Mouse (Mus musculus): ENCODE measurements around the gene Tmem253. TPM values are rescaled to one million over a fixed set of nuclear protein-coding genes. Genes with fewer than 3 reads are reported as not detected.

The Tmem253 gene
- polyA plus RNA-seq, 1 experiment from 2014 or later = 1.6 TPM

DNA sequence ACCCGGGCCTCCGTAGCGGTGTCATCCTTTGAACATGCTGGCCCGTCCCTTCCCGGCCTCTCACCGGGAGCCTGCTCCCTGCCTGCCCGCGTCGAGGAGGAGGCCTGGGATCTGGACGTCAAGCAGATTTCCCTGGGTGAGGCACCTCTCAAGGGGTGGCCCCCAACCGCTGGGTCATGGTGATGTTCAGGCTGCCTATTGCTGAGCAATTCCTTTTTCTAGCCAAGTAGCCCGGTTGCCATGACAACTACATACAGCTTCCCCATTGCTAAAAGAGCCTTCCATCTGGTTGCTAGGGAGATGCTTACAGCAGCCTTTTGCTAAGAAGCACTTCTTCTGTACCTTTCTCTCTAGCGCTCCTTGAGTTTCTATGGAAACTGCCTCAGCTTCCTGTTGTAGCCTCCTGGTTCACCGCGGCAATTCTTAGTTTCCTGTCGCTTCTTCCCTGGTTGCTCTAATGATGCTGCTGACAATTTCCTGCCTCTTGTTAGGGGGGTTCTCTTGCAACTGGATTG, 11.4 kb upstream of the Tmem253 start:
- Histone ChIP-seq H3K9me3 (ENCODE audit: control insufficient read depth, low read length) (no peaks in the 10 kb centered on the region), H3K9ac (ENCODE audit: low read depth, low read length) (no peak overlapping the region), H3K4me3 (ENCODE audit: low read depth, low read length) (no peak overlapping the region), H3K4me2 (replicated peaks; ENCODE audit: low read depth, low read length) (no peak overlapping the region), H3K27ac (ENCODE audit: low read depth, low read length) (peak overlapping the region; percentile 65), H3K4me1 (replicated peaks; ENCODE audit: control insufficient read depth, insufficient read depth, low read length) (peaks cover 22% of the 10 kb centered on the region), H3K27me3 (ENCODE audit: control insufficient read depth, insufficient read depth, low read length) (no peaks in the 10 kb centered on the region), H3K36me3 (ENCODE audit: control insufficient read depth, insufficient read depth, low read length) (peaks cover 18% of the 10 kb centered on the region)
- DNase-seq (ENCODE audit: low spot score) (peak; percentile 81), ATAC-seq (ENCODE audit: low FRiP score) (peak; percentile 74)
- WGBS = 13% methylated on average over 16 of the region's 16 CpGs

DNA sequence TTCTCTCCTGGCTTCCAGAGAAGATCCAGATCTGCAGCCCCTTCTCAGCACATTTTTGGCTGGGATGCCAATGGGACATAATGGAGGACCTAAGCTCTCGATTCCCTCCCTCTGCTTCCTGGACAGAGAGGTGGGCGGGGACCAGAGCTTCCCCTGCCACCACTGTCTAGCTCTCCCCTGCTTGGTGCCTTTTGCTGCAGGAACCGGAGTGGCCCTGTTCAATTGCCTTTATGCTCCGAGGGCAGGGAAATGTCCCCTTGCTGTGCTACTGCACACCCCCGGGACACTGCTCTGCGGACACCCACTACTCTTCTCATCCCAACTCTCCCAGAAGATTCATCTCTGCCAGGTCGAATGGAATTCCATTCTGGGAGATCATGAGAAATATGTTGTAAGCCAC, 10.3 kb upstream of the Tmem253 start:
- Histone ChIP-seq H3K36me3 (ENCODE audit: control insufficient read depth, insufficient read depth, low read length) (peaks cover 18% of the 10 kb centered on the region), H3K9me3 (ENCODE audit: control insufficient read depth, low read length) (no peaks in the 10 kb centered on the region), H3K9ac (ENCODE audit: low read depth, low read length) (no peak overlapping the region), H3K27ac (ENCODE audit: low read depth, low read length) (no peak overlapping the region), H3K4me2 (replicated peaks; ENCODE audit: low read depth, low read length) (no peak overlapping the region), H3K4me3 (ENCODE audit: low read depth, low read length) (no peak overlapping the region), H3K27me3 (ENCODE audit: control insufficient read depth, insufficient read depth, low read length) (no peaks in the 10 kb centered on the region), H3K4me1 (replicated peaks; ENCODE audit: control insufficient read depth, insufficient read depth, low read length) (peaks cover 31% of the 10 kb centered on the region)
- 76% methylated on average over 7 of the region's 7 CpGs for WGBS
- ATAC-seq (ENCODE audit: low FRiP score) (no peak), DNase-seq (ENCODE audit: low spot score) (no peak)

DNA sequence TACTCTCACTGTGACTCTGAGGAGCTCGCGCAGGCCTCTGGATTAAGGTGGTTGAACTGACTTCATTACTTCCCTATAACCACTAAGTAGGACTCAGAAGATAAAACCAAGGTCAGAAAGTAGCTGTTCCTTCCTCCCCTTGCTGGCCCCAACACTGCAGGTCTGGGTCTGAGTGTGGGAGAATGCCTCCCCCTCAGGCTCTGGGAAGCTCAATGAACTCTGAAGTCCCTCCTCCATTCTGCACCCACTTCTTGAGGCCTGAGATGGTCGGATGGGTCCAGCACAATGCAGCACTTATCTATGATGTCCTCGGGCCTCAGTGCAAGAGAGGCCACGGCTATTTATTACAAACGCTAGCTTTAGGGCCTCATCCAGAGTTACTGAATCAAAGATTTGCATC, 9.8 kb upstream of the Tmem253 start:
- Histone ChIP-seq H3K9ac (ENCODE audit: low read depth, low read length) (no peak overlapping the region), H3K4me1 (replicated peaks; ENCODE audit: control insufficient read depth, insufficient read depth, low read length) (peaks cover 31% of the 10 kb centered on the region), H3K36me3 (ENCODE audit: control insufficient read depth, insufficient read depth, low read length) (peaks cover 18% of the 10 kb centered on the region), H3K4me2 (replicated peaks; ENCODE audit: low read depth, low read length) (no peak overlapping the region), H3K4me3 (ENCODE audit: low read depth, low read length) (no peak overlapping the region), H3K27ac (ENCODE audit: low read depth, low read length) (no peak overlapping the region), H3K27me3 (ENCODE audit: control insufficient read depth, insufficient read depth, low read length) (no peaks in the 10 kb centered on the region), H3K9me3 (ENCODE audit: control insufficient read depth, low read length) (no peaks in the 10 kb centered on the region)
- DNase-seq (ENCODE audit: low spot score) (no peak), ATAC-seq (ENCODE audit: low FRiP score) (no peak)
- WGBS = 84% methylated on average over 6 of the region's 6 CpGs

DNA sequence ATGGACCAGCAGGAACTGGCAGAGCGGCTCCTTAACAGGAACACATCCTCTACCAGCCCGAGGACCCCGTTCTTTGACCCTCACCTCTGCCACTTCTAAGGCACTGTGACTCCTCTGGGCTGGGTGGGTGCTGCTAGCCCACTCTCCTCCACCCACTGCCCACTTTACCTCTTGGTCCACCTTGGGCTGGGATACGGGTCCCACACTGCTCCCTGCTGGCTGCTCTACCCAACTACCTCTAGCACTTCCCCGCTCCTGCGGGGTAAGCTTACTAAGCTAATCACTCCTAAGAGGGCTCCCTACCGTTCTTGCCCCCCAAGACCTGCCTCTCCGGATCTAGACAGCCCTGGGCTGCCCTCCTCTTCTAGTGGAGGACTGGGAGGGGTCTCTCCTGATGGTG, 9.2 kb upstream of the Tmem253 start:
- H3K4me2 ChIP-seq (replicated peaks; ENCODE audit: low read depth, low read length) = no peak overlapping the region
- H3K27me3 ChIP-seq (ENCODE audit: control insufficient read depth, insufficient read depth, low read length) = no peaks in the 10 kb centered on the region
- H3K36me3 ChIP-seq (ENCODE audit: control insufficient read depth, insufficient read depth, low read length) = peaks cover 18% of the 10 kb centered on the region
- no peaks in the 10 kb centered on the region for H3K9me3 ChIP-seq (ENCODE audit: control insufficient read depth, low read length)
- WGBS = 72% methylated on average over 8 of the region's 8 CpGs
- no peak overlapping the region for H3K4me3 ChIP-seq (ENCODE audit: low read depth, low read length)
- DNase-seq (ENCODE audit: low spot score) (no peak), ATAC-seq (ENCODE audit: low FRiP score) (no peak)
- peaks cover 31% of the 10 kb centered on the region for H3K4me1 ChIP-seq (replicated peaks; ENCODE audit: control insufficient read depth, insufficient read depth, low read length)
- H3K27ac ChIP-seq (ENCODE audit: low read depth, low read length) = no peak overlapping the region
- no peak overlapping the region for H3K9ac ChIP-seq (ENCODE audit: low read depth, low read length)

DNA sequence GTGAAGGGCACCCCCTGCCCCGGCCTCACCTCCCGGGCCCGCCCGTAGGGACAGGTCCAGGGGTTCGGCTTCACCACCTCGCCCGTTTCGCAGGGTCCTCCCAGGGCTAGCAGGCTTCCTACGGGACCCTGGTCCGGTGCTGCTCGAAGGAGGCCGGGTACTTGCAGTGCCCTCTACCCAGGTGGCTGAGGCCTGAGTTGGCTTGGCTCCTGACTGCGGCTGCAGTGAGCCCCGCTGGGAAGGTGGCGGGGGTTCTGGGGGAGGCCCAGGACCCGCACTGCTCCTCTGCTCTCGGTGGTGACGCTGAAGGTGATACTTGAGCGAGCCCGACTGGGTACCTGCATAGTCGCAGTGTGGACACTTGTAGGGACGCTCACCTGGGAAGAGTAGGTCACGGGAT, 8.7 kb upstream of the Tmem253 start:
- Histone ChIP-seq H3K9ac (ENCODE audit: low read depth, low read length) (no peak overlapping the region), H3K4me2 (replicated peaks; ENCODE audit: low read depth, low read length) (no peak overlapping the region), H3K27ac (ENCODE audit: low read depth, low read length) (no peak overlapping the region), H3K36me3 (ENCODE audit: control insufficient read depth, insufficient read depth, low read length) (peaks cover 18% of the 10 kb centered on the region), H3K4me1 (replicated peaks; ENCODE audit: control insufficient read depth, insufficient read depth, low read length) (peaks cover 36% of the 10 kb centered on the region), H3K9me3 (ENCODE audit: control insufficient read depth, low read length) (no peaks in the 10 kb centered on the region), H3K27me3 (ENCODE audit: control insufficient read depth, insufficient read depth, low read length) (no peaks in the 10 kb centered on the region), H3K4me3 (ENCODE audit: low read depth, low read length) (no peak overlapping the region)
- no peak for ATAC-seq (ENCODE audit: low FRiP score)
- 93% methylated on average over 20 of the region's 23 CpGs for WGBS
- DNase-seq (ENCODE audit: low spot score) = no peak

DNA sequence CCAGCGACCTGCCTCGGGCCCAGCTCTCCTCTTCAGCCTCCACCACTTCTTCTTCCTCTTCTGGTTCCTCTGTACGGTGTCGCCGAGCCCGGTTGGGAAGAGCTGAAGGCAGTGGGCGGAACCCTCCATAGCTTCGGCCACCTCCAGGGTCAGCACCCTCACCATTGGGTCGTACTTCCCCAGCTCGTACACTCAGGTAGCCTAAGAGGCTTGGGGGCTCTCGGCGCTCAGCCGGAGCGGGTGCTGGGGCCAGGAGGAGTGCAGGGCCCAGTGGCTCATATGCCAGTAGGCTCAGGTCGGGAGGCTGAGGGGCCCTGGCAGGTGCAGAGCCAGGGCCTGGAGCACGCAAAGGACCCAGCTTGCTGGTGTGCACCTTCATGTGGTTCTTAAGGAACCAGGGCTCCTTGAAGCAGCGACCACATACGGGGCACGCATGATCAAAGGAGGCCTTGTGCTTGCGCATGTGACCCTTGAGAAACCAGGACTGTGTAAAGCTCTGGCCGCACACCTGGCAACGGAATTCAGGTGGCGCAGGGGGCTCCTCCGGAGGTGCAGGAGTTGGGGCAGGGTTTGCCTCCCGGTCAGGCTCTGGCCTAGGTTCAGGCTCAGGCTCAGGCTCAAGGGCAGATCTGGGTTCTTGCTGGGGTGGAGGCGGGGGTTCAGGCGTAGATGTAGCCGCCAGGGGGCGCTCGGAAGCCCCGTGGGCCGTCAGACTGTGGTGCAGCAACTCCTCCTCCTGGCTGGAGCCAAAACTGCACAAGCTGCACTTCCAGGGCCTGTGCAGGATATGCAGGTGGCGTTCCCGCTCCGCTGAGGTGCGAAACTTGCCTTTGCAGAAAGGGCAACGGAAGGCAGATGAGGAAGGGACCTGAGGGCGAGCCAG, 6.9 kb upstream of the Tmem253 start:
- 55% methylated on average over 38 of the region's 38 CpGs for WGBS
- H3K36me3 ChIP-seq (ENCODE audit: control insufficient read depth, insufficient read depth, low read length) = peaks cover 12% of the 10 kb centered on the region
- peak; percentile 12 for ATAC-seq (ENCODE audit: low FRiP score)

DNA sequence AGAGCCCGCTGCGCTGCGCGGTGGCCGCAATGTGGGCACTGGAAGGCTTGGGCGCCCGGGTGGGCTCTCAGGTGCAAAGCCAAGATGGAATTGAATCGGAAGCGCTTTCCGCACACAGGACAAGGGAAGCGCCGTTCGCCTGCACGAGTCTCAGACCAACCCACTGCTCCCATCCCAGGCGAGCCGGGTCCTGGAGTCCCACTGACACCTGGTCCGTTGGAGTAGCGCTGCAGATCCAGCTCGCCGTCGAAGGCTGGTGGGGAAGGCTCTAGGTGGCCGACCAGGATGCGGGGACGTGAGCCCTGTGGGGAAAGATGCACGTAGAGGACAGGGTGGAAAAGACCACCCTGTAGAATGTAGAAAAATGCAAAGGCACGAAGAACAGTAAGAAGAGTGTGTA, 6.1 kb upstream of the Tmem253 start:
- WGBS = 27% methylated on average over 26 of the region's 26 CpGs

More for the DNA sequence above, 6.9 kb upstream of the Tmem253 start:
- peak overlapping the region; percentile 49 for H3K4me2 ChIP-seq (replicated peaks; ENCODE audit: low read depth, low read length)
- peak; percentile 96 for DNase-seq (ENCODE audit: low spot score)
- H3K4me1 ChIP-seq (replicated peaks; ENCODE audit: control insufficient read depth, insufficient read depth, low read length) = peaks cover 38% of the 10 kb centered on the region
- no peaks in the 10 kb centered on the region for H3K9me3 ChIP-seq (ENCODE audit: control insufficient read depth, low read length)
- peak overlapping the region; percentile 63; the same call in 1 of the 2 replicates for H3K27ac ChIP-seq (ENCODE audit: low read depth, low read length)
- no peaks in the 10 kb centered on the region for H3K27me3 ChIP-seq (ENCODE audit: control insufficient read depth, insufficient read depth, low read length)
- H3K4me3 ChIP-seq (ENCODE audit: low read depth, low read length) = peak overlapping the region; percentile 21
- H3K9ac ChIP-seq (ENCODE audit: low read depth, low read length) = peak overlapping the region; percentile 54

DNA sequence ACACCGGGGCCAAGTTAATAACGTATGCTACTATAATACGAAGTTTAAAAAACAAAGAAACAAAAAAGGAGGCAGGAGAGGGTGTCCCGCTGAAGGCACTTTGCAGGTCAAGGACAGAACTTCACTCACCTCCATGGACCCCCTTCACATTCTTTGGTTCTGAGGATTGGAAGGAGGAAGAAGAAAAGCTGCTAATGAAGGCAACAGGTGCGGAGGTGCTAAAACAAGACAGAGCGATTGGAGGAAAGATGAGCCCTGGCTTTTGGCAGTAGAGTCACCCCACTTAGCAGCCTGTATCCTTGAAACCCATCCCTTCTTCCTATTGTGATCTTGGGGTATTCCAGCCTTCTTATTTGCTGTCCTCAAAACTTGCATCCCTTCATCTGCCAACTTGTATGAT, 5.6 kb upstream of the Tmem253 start:
- Histone ChIP-seq H3K9me3 (ENCODE audit: control insufficient read depth, low read length) (no peaks in the 10 kb centered on the region), H3K27ac (ENCODE audit: low read depth, low read length) (peak overlapping the region; percentile 100), H3K4me1 (replicated peaks; ENCODE audit: control insufficient read depth, insufficient read depth, low read length) (peaks cover 29% of the 10 kb centered on the region), H3K4me3 (ENCODE audit: low read depth, low read length) (peak overlapping the region; percentile 32), H3K9ac (ENCODE audit: low read depth, low read length) (peak overlapping the region; percentile 48), H3K4me2 (replicated peaks; ENCODE audit: low read depth, low read length) (peak overlapping the region; percentile 49), H3K27me3 (ENCODE audit: control insufficient read depth, insufficient read depth, low read length) (no peaks in the 10 kb centered on the region), H3K36me3 (ENCODE audit: control insufficient read depth, insufficient read depth, low read length) (peaks cover 12% of the 10 kb centered on the region)
- DNase-seq (ENCODE audit: low spot score) (no peak), ATAC-seq (ENCODE audit: low FRiP score) (no peak)
- 46% methylated on average over 6 of the region's 6 CpGs for WGBS

More for the DNA sequence above, 6.1 kb upstream of the Tmem253 start:
- no peak for DNase-seq (ENCODE audit: low spot score)
- no peak for ATAC-seq (ENCODE audit: low FRiP score)
- Histone ChIP-seq H3K4me2 (replicated peaks; ENCODE audit: low read depth, low read length) (peak overlapping the region; percentile 49), H3K4me1 (replicated peaks; ENCODE audit: control insufficient read depth, insufficient read depth, low read length) (peaks cover 34% of the 10 kb centered on the region), H3K9ac (ENCODE audit: low read depth, low read length) (peak overlapping the region; percentile 54), H3K27me3 (ENCODE audit: control insufficient read depth, insufficient read depth, low read length) (no peaks in the 10 kb centered on the region), H3K4me3 (ENCODE audit: low read depth, low read length) (peak overlapping the region; percentile 21), H3K36me3 (ENCODE audit: control insufficient read depth, insufficient read depth, low read length) (peaks cover 12% of the 10 kb centered on the region), H3K27ac (ENCODE audit: low read depth, low read length) (peak overlapping the region; percentile 63; the same call in 1 of the 2 replicates), H3K9me3 (ENCODE audit: control insufficient read depth, low read length) (no peaks in the 10 kb centered on the region)
